Mouse (Mus musculus) liver, embryonic 14.5 days (tissue): Measurements from ENCODE around the gene Slpi. TPM values are rescaled to one million over a fixed set of nuclear protein-coding genes. Genes with fewer than 3 reads are reported as not detected.

Experiments used
- ATAC-seq: fragments of 200-750 bp; cut with Nextera tagmentation; 2 replicates; pipeline ENCODE4 v1.8.0; 2017; ENCODE audit warnings: moderate number of reproducible peaks, mild to moderate bottlenecking, moderate library complexity; ENCODE audit not compliant: insufficient read depth
- DNase-seq, 3 experiments: peaks; one replicate each; pipeline ENCODE4 v3.0.0-alpha.2; 2012 to 2013; ENCODE audit warnings: low read depth in 3 of 3, low spot score in 3 of 3
- H3K27ac ChIP-seq: fragments of 300-500 bp; sonication (generic); 2 replicates; pipeline ENCODE4 v1.5.1; 2014; ENCODE audit warnings: moderate library complexity, mild to moderate bottlenecking, control low read depth, inconsistent platforms
- H3K27me3 ChIP-seq: fragments of 300-500 bp; sonication (generic); 2 replicates; pipeline ENCODE4 v1.6.1; 2014; ENCODE audit warnings: mild to moderate bottlenecking, low read length, moderate library complexity; ENCODE audit not compliant: control insufficient read depth, insufficient read depth
- H3K36me3 ChIP-seq: fragments of 300-500 bp; sonication (generic); replicated peaks from 2 replicates; pipeline ENCODE4 v1.6.1; 2014; ENCODE audit warnings: low read depth; ENCODE audit not compliant: control insufficient read depth, insufficient read depth
- H3K4me1 ChIP-seq, 2 experiments: fragments of 200-500 bp in 1 of 2; fragments of 300-500 bp in 1 of 2; sonication (generic) in 1 of 2; replicated peaks; 2 replicates each; pipeline ENCODE4 v1.6.1; 2012 to 2014; ENCODE audit warnings: antibody characterized with exemption in 1 of 2, inconsistent platforms in 1 of 2, low read length in 1 of 2; ENCODE audit not compliant: control insufficient read depth in 2 of 2, insufficient read depth in 2 of 2
- H3K4me2 ChIP-seq: fragments of 300-500 bp; sonication (generic); 2 replicates; pipeline ENCODE4 v1.6.1; 2014; ENCODE audit warnings: low read depth, mild to moderate bottlenecking, control low read depth, moderate library complexity
- H3K4me3 ChIP-seq, 2 experiments: fragments of 200-500 bp in 1 of 2; fragments of 300-500 bp in 1 of 2; sonication (generic) in 1 of 2; 2 replicates each; pipeline ENCODE4 v1.5.1; 2012 to 2014; ENCODE audit warnings: low read depth in 2 of 2, low read length in 2 of 2, mild to moderate bottlenecking in 2 of 2, control low read depth in 1 of 2, inconsistent platforms in 1 of 2, moderate library complexity in 1 of 2; ENCODE audit not compliant: insufficient read depth in 1 of 2
- H3K9ac ChIP-seq: fragments of 300-500 bp; sonication (generic); replicated peaks from 2 replicates; pipeline ENCODE4 v1.6.1; 2014; ENCODE audit warnings: mild to moderate bottlenecking, control low read depth, moderate library complexity
- H3K9me3 ChIP-seq: fragments of 300-500 bp; sonication (generic); 2 replicates; pipeline ENCODE4 v1.6.1; 2016; ENCODE audit warnings: low read length, mixed read lengths; ENCODE audit not compliant: control insufficient read depth
- CTCF ChIP-seq: IDR thresholded peaks from 2 replicates; pipeline ENCODE4 v1.5.1; 2016; ENCODE audit warnings: antibody characterized with exemption, low read depth, control low read depth
- EP300 ChIP-seq: IDR thresholded peaks from 2 replicates; pipeline ENCODE4 v1.6.1; 2016; ENCODE audit warnings: antibody characterized with exemption, low read depth
- WGBS: fragments of 180-500 bp; shearing (Covaris S2); extraction: QIAGEN DNeasy Blood & Tissue Kit; methylation state at CpG from one replicate; pipeline ENCODE4 v1.1.7; 2014; ENCODE audit not compliant: insufficient replicate concordance; 5-methylcytosine and 5-hydroxymethylcytosine counted together
- polyA plus RNA-seq, 2 experiments: library from polyadenylated mRNA; depleted of rRNA in 1 of 2; stranded (reverse) in 1 of 2; unstranded in 1 of 2; fragments of >200 nt; fragmentation: Nextera tagmentation in 1 of 2; extraction: Ambion mirVana in 1 of 2; gene quantifications; 2 replicates each; pipeline versions ENCODE4 v1.2.1 to v1.2.3; 2012 to 2014

Gene Slpi
- polyA plus RNA-seq, 2 experiments: 10.1 to 19.9 TPM

DNA sequence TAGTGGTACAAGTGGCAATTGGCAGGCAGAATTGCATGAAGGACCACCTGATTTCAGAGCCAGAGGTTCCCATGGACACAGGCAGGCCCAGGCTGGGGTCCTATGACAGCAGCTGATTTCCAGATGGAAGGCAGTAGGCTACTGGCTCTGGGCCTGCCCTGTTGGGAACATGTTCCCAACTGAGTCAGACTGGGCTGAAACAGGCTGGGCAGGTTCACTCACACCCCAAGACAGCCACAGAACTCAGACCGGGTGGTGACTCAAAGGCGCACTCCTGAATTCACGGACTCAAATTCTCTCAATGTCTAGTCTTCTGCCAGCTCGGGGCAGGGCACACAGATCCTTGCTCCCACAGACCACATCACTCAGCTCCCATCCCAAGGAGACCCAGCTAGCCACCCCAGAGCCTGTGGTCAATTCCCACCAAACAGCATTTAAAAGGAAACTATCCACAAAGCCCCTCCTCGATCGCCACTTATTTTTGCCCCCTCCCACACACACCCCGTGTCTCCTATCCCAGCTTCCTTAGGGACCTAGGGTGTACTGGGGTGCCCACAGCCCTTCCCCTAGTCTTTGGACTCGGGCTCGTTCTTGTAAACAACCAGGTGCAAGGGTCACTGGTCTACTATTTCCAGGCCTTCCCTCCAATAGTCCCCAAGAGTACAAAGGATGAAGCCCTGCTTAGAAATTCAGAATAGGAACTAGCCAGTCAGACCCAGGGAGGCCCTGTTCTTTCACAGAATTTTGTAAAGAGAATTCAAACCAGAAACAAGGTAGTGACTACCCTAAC, 43.0 kb upstream of the Slpi start:
- Histone ChIP-seq H3K36me3 (no peaks in the 10 kb centered on the region), H3K9me3 (no peaks in the 10 kb centered on the region), H3K27me3 (no peaks in the 10 kb centered on the region), H3K4me1 (peaks cover 0 to 14% of the 10 kb centered on the region in 2 experiments; a peak in 2 of 4 replicates), H3K4me2 (peak overlapping the region; percentile 35), H3K4me3 (no peak overlapping the region), H3K27ac (no peak overlapping the region), H3K9ac (no peak overlapping the region)
- TF ChIP-seq EP300 (no peak), CTCF (no peak)
- DNase-seq: no peak
- 53% methylated on average over 9 of the region's 9 CpGs for WGBS
- no peak for ATAC-seq

- peak overlapping the region; percentile 18; the same call in 1 of the 2 replicates for H3K4me2 ChIP-seq
- 13% methylated on average over 7 of the region's 7 CpGs for WGBS
- no peaks in the 10 kb centered on the region for H3K9me3 ChIP-seq
- H3K9ac ChIP-seq: no peak overlapping the region
- no peak overlapping the region for H3K27ac ChIP-seq
- H3K4me3 ChIP-seq: no peak overlapping the region
- H3K4me1 ChIP-seq: peaks cover 0 to 12% of the 10 kb centered on the region in 2 experiments; a peak in 2 of 4 replicates
- TF ChIP-seq CTCF (peak; percentile 20; the same call in 1 of the 2 replicates), EP300 (no peak)
- ATAC-seq (no peak), DNase-seq (no peak)
- no peaks in the 10 kb centered on the region for H3K27me3 ChIP-seq
- H3K36me3 ChIP-seq: no peaks in the 10 kb centered on the region
Observed at GRCm38 (mm10) chr2:164430697-164431096, 41.8 kb upstream of the Slpi start.

- no peak overlapping the region for H3K4me2 ChIP-seq
- H3K9ac ChIP-seq: no peak overlapping the region
- H3K4me1 ChIP-seq: peaks cover 0 to 12% of the 10 kb centered on the region in 2 experiments; a peak in 2 of 4 replicates
- no peak for ATAC-seq
- H3K4me3 ChIP-seq: no peak overlapping the region
- H3K9me3 ChIP-seq: no peaks in the 10 kb centered on the region
- TF ChIP-seq CTCF (no peak), EP300 (no peak)
- H3K27ac ChIP-seq: no peak overlapping the region
- no peak for DNase-seq
- no peaks in the 10 kb centered on the region for H3K27me3 ChIP-seq
- no peaks in the 10 kb centered on the region for H3K36me3 ChIP-seq
- 34% methylated on average over 15 of the region's 15 CpGs for WGBS
Observed at GRCm38 (mm10) chr2:164429881-164430615, 41.2 kb upstream of the Slpi start.

DNA sequence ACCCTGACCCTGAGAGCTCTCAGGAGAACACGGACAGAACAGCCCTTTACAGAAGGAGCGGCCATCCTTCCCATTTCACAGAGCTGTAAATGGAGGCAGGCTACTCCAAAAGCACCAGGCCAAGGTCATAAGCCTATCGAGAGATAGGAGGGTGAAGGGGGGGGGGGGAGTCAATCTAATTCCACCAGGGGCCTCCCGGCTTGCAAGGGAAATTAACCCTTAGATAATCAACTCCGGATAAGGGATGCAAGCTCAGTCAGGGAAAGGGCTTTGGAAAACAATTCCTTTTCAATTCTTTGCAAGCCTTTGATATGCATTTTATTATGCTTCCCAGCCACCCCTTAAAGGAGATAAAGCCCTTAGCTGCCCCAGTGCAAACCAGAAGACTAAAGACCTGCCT, 39.6 kb upstream of the Slpi start:
- H3K27me3 ChIP-seq: no peaks in the 10 kb centered on the region
- TF ChIP-seq CTCF (no peak), EP300 (no peak)
- no peak overlapping the region for H3K4me3 ChIP-seq
- DNase-seq (no peak), ATAC-seq (no peak)
- H3K9me3 ChIP-seq: no peaks in the 10 kb centered on the region
- no peaks in the 10 kb centered on the region for H3K36me3 ChIP-seq
- H3K9ac ChIP-seq: no peak overlapping the region
- no peak overlapping the region for H3K27ac ChIP-seq
- H3K4me2 ChIP-seq: no peak overlapping the region
- H3K4me1 ChIP-seq: peaks cover 0 to 6% of the 10 kb centered on the region in 2 experiments; a peak in 2 of 4 replicates
- WGBS: 30% methylated on average over 5 of the region's 5 CpGs

DNA sequence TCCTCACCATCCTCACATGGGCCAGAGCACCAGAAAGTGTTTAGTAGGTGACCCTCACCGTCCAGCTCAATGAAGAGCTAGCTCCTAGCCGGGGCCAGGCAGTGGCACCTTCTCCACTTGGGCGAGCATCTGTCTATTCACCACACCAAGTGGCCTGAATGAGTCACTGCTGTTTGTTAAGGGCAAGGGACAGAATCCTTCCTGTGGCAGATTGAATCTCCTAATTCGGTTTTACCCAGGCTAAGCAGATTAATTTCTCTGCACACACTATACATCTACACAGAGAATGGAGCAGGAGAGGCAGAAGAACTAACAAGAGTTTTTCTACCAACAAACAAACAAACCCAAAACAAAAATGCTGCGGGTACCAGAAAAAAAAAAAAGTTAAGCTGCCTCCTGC, 38.1 kb upstream of the Slpi start:
- Histone ChIP-seq H3K9ac (no peak overlapping the region), H3K9me3 (no peaks in the 10 kb centered on the region), H3K27me3 (no peaks in the 10 kb centered on the region), H3K4me3 (no peak overlapping the region), H3K4me1 (peaks cover 0 to 3% of the 10 kb centered on the region in 2 experiments; a peak in 1 of 4 replicates), H3K27ac (no peak overlapping the region), H3K36me3 (no peaks in the 10 kb centered on the region), H3K4me2 (no peak overlapping the region)
- no peak for ATAC-seq
- WGBS: 40% methylated on average over 5 of the region's 5 CpGs
- TF ChIP-seq EP300 (no peak), CTCF (no peak)
- no peak for DNase-seq
